ENCODE assay signal across 8 mouse cellular contexts in genomic region chr14:52019590-52020340, GRCm38 (mm10). TPM values are rescaled to one million over a fixed set of nuclear protein-coding genes. Genes with fewer than 3 reads are reported as not detected.
A peak's percentile ranks its signal among the peaks of the same experiment; 100 is the strongest.
DNase-seq lines count a peak whose midpoint lies in the region; ATAC-seq and TF ChIP-seq lines count a peak whose summit lies in the region.

No protein-coding gene starts in this region.

- no peaks in the 10 kb centered on the region for H3K27me3 ChIP-seq in heart, embryonic 13.5 days (replicated peaks)
- no peaks in the 10 kb centered on the region for H3K27me3 ChIP-seq in kidney, postnatal 0 days (ENCODE audit: insufficient read depth, low read length)
- H3K27me3 ChIP-seq in liver, adult 2 months (ENCODE audit: control insufficient read depth, insufficient read depth, low read length), result no peaks in the 10 kb centered on the region

- TF ChIP-seq CTCF in kidney, postnatal 0 days (IDR thresholded peaks at IDR 0.05; ENCODE audit: low read depth), result peak; percentile 57; the same call in 1 of the 2 replicates
- peak; percentile 64 for TF ChIP-seq CTCF in liver, adult 2 months (IDR thresholded peaks at IDR 0.05; ENCODE audit: low read depth, low read length)

- peaks cover 20% of the 10 kb centered on the region; the same call in 1 of the 2 replicates for H3K4me1 ChIP-seq in brown adipose tissue, adult 24 weeks (ENCODE audit: control insufficient read depth, insufficient read depth, insufficient read length, low read length)
- peaks cover 69% of the 10 kb centered on the region for H3K4me1 ChIP-seq in heart, embryonic 13.5 days
- peaks cover 34% of the 10 kb centered on the region for H3K4me1 ChIP-seq in kidney, postnatal 0 days (replicated peaks; ENCODE audit: insufficient read depth, low read length)
- peaks cover 35% of the 10 kb centered on the region for H3K4me1 ChIP-seq in liver, adult 2 months (ENCODE audit: control insufficient read depth, insufficient read depth, low read length)

- under 1% methylated on average over 74 of the region's 74 CpGs for WGBS in heart, embryonic 13.5 days
- under 1% methylated on average over 74 of the region's 74 CpGs for WGBS in kidney, postnatal 0 days
- WGBS in liver, adult 2 months, result under 1% methylated on average over 74 of the region's 74 CpGs

- H3K4me2 ChIP-seq in heart, embryonic 13.5 days, result peak overlapping the region; percentile 78
- H3K4me2 ChIP-seq in kidney, postnatal 0 days (ENCODE audit: low read length), result peak overlapping the region; percentile 74

- peak overlapping the region; percentile 76 for H3K4me3 ChIP-seq in brown adipose tissue, adult 24 weeks (ENCODE audit: insufficient read depth, low read depth, low read length)
- H3K4me3 ChIP-seq in heart, embryonic 13.5 days, result peak overlapping the region; percentile 67
- peak overlapping the region; percentile 67 for H3K4me3 ChIP-seq in kidney, postnatal 0 days (replicated peaks; ENCODE audit: low read depth, low read length)
- peak overlapping the region; percentile 79 for H3K4me3 ChIP-seq in liver, adult 2 months (ENCODE audit: insufficient read depth, low read depth, low read length)

- peak overlapping the region; percentile 96 for H3K9ac ChIP-seq in heart, embryonic 13.5 days
- H3K9ac ChIP-seq in kidney, postnatal 0 days (ENCODE audit: low read depth, low read length), result peak overlapping the region; percentile 86
- H3K9ac ChIP-seq in liver, adult 2 months (ENCODE audit: low read depth, low read length), result peak overlapping the region; percentile 97

- peak overlapping the region; percentile 83 for H3K27ac ChIP-seq in brown adipose tissue, adult 24 weeks (replicated peaks; ENCODE audit: low read depth, low read length)
- peak overlapping the region; percentile 100 for H3K27ac ChIP-seq in heart, embryonic 13.5 days (replicated peaks)
- H3K27ac ChIP-seq in kidney, postnatal 0 days, result peak overlapping the region; percentile 100
- peak overlapping the region; percentile 96 for H3K27ac ChIP-seq in liver, adult 2 months (replicated peaks; ENCODE audit: insufficient read depth, low read depth, low read length)

- no peaks in the 10 kb centered on the region for H3K9me3 ChIP-seq in heart, embryonic 13.5 days
- no peaks in the 10 kb centered on the region for H3K9me3 ChIP-seq in kidney, postnatal 0 days (replicated peaks; ENCODE audit: low read length)

- H3K36me3 ChIP-seq in heart, embryonic 13.5 days, result no peaks in the 10 kb centered on the region
- H3K36me3 ChIP-seq in kidney, postnatal 0 days (ENCODE audit: insufficient read depth, low read length), result no peaks in the 10 kb centered on the region
- no peaks in the 10 kb centered on the region for H3K36me3 ChIP-seq in liver, adult 2 months (ENCODE audit: control insufficient read depth, insufficient read depth, low read length)

- peak; percentile 51; the same call in 1 of the 2 replicates for TF ChIP-seq POLR2A in liver, adult 2 months (IDR thresholded peaks at IDR 0.05; ENCODE audit: extremely low read depth, insufficient read depth, low read length)

- peak; percentile 75 for ATAC-seq in erythroid progenitor cell, adult 5-6 weeks (replicated peaks; ENCODE audit: low FRiP score, poor library complexity, severe bottlenecking)
- peak; percentile 83 for ATAC-seq in heart, embryonic 13.5 days (ENCODE audit: extremely low read depth, insufficient number of reproducible peaks, low FRiP score, low TSS enrichment)
- peak; percentile 89 for ATAC-seq in kidney, postnatal 0 days (replicated peaks; ENCODE audit: low FRiP score, low read depth)
- ATAC-seq in monocyte, adult 5-6 weeks (replicated peaks; ENCODE audit: insufficient number of reproducible peaks, low FRiP score, low TSS enrichment, poor library complexity, severe bottlenecking), result peak; percentile 91

- DNase-seq in CD4-positive, CD25-positive, alpha-beta regulatory T cell, adult 2 months (ENCODE audit: low read depth, low spot score), result peak; percentile 97
- DNase-seq in kidney, postnatal 0 days (ENCODE audit: low spot score), result peak; percentile 99
- DNase-seq in liver, adult 2 months (ENCODE audit: extremely low read depth, low read depth, low spot score), result peak; percentile 88
- peak; percentile 95 to 97 for DNase-seq in spleen, postnatal 36 days (ENCODE audit: low spot score in 2 of 2)

- peaks cover 15% of the 10 kb centered on the region; the same call in 1 of the 2 replicates for H3K79me2 ChIP-seq in liver, adult 2 months (ENCODE audit: control insufficient read depth, insufficient read depth, low read length)

RNA-seq across cellular contexts. Expression of gene Zfp219, which starts 0.8 kb away (rescaled TPM):
- 21.9 and 27.3 TPM in 2 replicates for polyA plus RNA-seq in brown adipose tissue, adult 24 weeks (2012; ENCODE audit: insufficient read depth, insufficient read length, missing spikeins)
- 2.2 and 4.2 TPM in 2 replicates for total RNA-seq in erythroid progenitor cell, adult 5-6 weeks (2015; ENCODE audit: low replicate concordance)
- total RNA-seq in erythroid progenitor cell, adult 5-6 weeks (2017; ENCODE audit: low replicate concordance), result 3.9 and 4.8 TPM in 2 replicates
- 14.5 and 15.6 TPM in 2 replicates for polyA plus RNA-seq in heart, embryonic 13.5 days (2015; fragmentation: Nextera tagmentation; extraction: Ambion mirVana)
- polyA plus RNA-seq in kidney, postnatal 0 days (2015; fragmentation: Nextera tagmentation; extraction: Ambion mirVana), result 34.0 and 35.8 TPM in 2 replicates
- 8.9 and 12.6 TPM in 2 replicates for total RNA-seq in liver, adult 2 months (2014; rRNA removed)
- polyA plus RNA-seq in liver, adult 2 months (2012; rRNA removed), result 27.8 and 31.4 TPM in 2 replicates
- 7.1 to 11.0 TPM (median 8.5 TPM) in 3 replicates for total RNA-seq in monocyte, adult 5-6 weeks (2017)

RNA-seq across cellular contexts. Expression of gene Tmem253, which starts 4.3 kb away (rescaled TPM):
- 3.0 and 7.6 TPM in 2 replicates for polyA plus RNA-seq in brown adipose tissue, adult 24 weeks (2012; ENCODE audit: insufficient read depth, insufficient read length, missing spikeins)
- total RNA-seq in erythroid progenitor cell, adult 5-6 weeks (2015; ENCODE audit: low replicate concordance), result 6.5 TPM in 1 of 2 replicates, not detected in the other
- total RNA-seq in erythroid progenitor cell, adult 5-6 weeks (2017; ENCODE audit: low replicate concordance), result 0.15 TPM in 1 of 2 replicates, not detected in the other
- 0.43 and 1.1 TPM in 2 replicates for polyA plus RNA-seq in heart, embryonic 13.5 days (2015; fragmentation: Nextera tagmentation; extraction: Ambion mirVana)
- 1.7 and 2.3 TPM in 2 replicates for polyA plus RNA-seq in kidney, postnatal 0 days (2015; fragmentation: Nextera tagmentation; extraction: Ambion mirVana)
- not detected in 2 replicates for total RNA-seq in liver, adult 2 months (2014; rRNA removed)
- 0.11 TPM in 1 of 2 replicates, not detected in the other for polyA plus RNA-seq in liver, adult 2 months (2012; rRNA removed)
- 0.97 TPM in 1 of 3 replicates, not detected in the others for total RNA-seq in monocyte, adult 5-6 weeks (2017)

RNA-seq across cellular contexts. Expression of gene Olfr221, which starts 22.5 kb away (rescaled TPM):
- not detected in 2 replicates for polyA plus RNA-seq in brown adipose tissue, adult 24 weeks (2012; ENCODE audit: insufficient read depth, insufficient read length, missing spikeins)
- not detected in 2 replicates for total RNA-seq in erythroid progenitor cell, adult 5-6 weeks (2015; ENCODE audit: low replicate concordance)
- not detected in 2 replicates for total RNA-seq in erythroid progenitor cell, adult 5-6 weeks (2017; ENCODE audit: low replicate concordance)
- not detected in 2 replicates for polyA plus RNA-seq in heart, embryonic 13.5 days (2015; fragmentation: Nextera tagmentation; extraction: Ambion mirVana)
- polyA plus RNA-seq in kidney, postnatal 0 days (2015; fragmentation: Nextera tagmentation; extraction: Ambion mirVana), result not detected in 2 replicates
- not detected in 2 replicates for total RNA-seq in liver, adult 2 months (2014; rRNA removed)
- not detected in 2 replicates for polyA plus RNA-seq in liver, adult 2 months (2012; rRNA removed)
- not detected in 3 replicates for total RNA-seq in monocyte, adult 5-6 weeks (2017)

RNA-seq across cellular contexts. Expression of gene Arhgef40, which starts 35.2 kb away (rescaled TPM):
- 29.4 and 30.1 TPM in 2 replicates for polyA plus RNA-seq in brown adipose tissue, adult 24 weeks (2012; ENCODE audit: insufficient read depth, insufficient read length, missing spikeins)
- total RNA-seq in erythroid progenitor cell, adult 5-6 weeks (2015; ENCODE audit: low replicate concordance), result 6.5 and 20.5 TPM in 2 replicates
- total RNA-seq in erythroid progenitor cell, adult 5-6 weeks (2017; ENCODE audit: low replicate concordance), result 11.6 and 16.2 TPM in 2 replicates
- 63.9 and 69.5 TPM in 2 replicates for polyA plus RNA-seq in heart, embryonic 13.5 days (2015; fragmentation: Nextera tagmentation; extraction: Ambion mirVana)
- 58.0 and 61.3 TPM in 2 replicates for polyA plus RNA-seq in kidney, postnatal 0 days (2015; fragmentation: Nextera tagmentation; extraction: Ambion mirVana)
- 6.1 and 9.5 TPM in 2 replicates for total RNA-seq in liver, adult 2 months (2014; rRNA removed)
- 12.5 and 16.1 TPM in 2 replicates for polyA plus RNA-seq in liver, adult 2 months (2012; rRNA removed)
- total RNA-seq in monocyte, adult 5-6 weeks (2017), result 2.5 to 9.0 TPM (median 3.2 TPM) in 3 replicates

Comparison
In these comparisons a context has a peak if more than half of its experiments do, and no peak if none do; other contexts are left out.
1. Peak in every context shown above with its lines: DNase-seq, ATAC-seq, H3K4me3 ChIP-seq and H3K27ac ChIP-seq.